Mouse (Mus musculus): ENCODE measurements at regions not wholly inside any gene's neighbourhood (a gene's known extent, or its start where the extent isn't known, plus 50 kb on each side); places are given as distances from the start of the nearest gene placed in this dataset.

DNA sequence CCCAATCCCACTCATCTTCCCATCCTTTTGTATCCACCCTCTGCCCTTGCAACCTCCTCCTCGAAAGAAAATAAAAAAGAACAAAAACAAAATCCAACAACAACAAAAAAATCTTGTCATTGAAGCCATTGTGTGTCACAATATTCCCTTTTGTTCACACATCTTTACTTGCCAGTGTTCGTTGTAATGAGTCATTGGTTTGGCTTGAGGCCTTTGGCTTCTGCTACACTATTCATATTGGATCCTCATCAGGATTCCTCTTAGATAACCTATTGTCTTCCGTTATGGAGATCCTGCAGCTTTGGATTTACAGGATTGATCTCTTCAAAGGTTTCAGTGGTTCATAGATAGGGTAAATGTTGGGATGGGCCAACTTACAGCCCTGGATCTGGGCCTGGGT, 288.9 kb upstream of the Pdcd1 start:
- TF ChIP-seq EP300 (IDR thresholded peaks at IDR 0.05; ENCODE audit: low read depth in 1 of 2, low read length in 2 of 2) = no peak
- no peak for TF ChIP-seq GATA1 (IDR thresholded peaks at IDR 0.05; ENCODE audit: low read depth, low read length)
- TF ChIP-seq MXI1 (IDR thresholded peaks at IDR 0.05; ENCODE audit: low read depth, low read length) = no peak
- TF ChIP-seq USF1 (IDR thresholded peaks at IDR 0.05; ENCODE audit: low read depth, low read length) = no peak
- TF ChIP-seq BHLHE40 (IDR thresholded peaks at IDR 0.05; ENCODE audit: borderline replicate concordance, low read depth, low read length) = no peak
- TF ChIP-seq NRF1 (IDR thresholded peaks at IDR 0.05; ENCODE audit: insufficient read depth, low read depth, low read length, poor library complexity, severe bottlenecking) = no peak
- TF ChIP-seq RCOR1 (IDR thresholded peaks at IDR 0.05; ENCODE audit: low read depth, low read length) = no peak
- TF ChIP-seq CTCF (IDR thresholded peaks at IDR 0.05 in 2 of 3, conservative IDR thresholded peaks at IDR 0.05 in 1 of 3; ENCODE audit: control insufficient read depth in 1 of 3, insufficient read depth in 1 of 3, low read depth in 2 of 3, low read length in 3 of 3, poor library complexity in 1 of 3, severe bottlenecking in 1 of 3) = no peak
- no peak for TF ChIP-seq JUND (IDR thresholded peaks at IDR 0.05; ENCODE audit: low read depth, low read length)
- TF ChIP-seq POLR2A (IDR thresholded peaks at IDR 0.05; ENCODE audit: control insufficient read depth in 1 of 2, insufficient read depth in 1 of 2, low read depth in 1 of 2, low read length in 2 of 2, poor library complexity in 1 of 2) = no peak
- no peak for TF ChIP-seq SIN3A (IDR thresholded peaks at IDR 0.05; ENCODE audit: low read length)

All from MEL (cell line).